Mouse (Mus musculus) brain, embryonic 14.5 days (tissue): ENCODE data around the gene Snx14.

Experiments
- CTCF ChIP-seq: fragments of 200-500 bp; IDR thresholded peaks from 2 replicates; pipeline ENCODE4 v1.5.1; 2012; ENCODE audit warnings: inconsistent platforms, mild to moderate bottlenecking, moderate library complexity, borderline replicate concordance; ENCODE audit not compliant: insufficient read depth, insufficient read length; ENCODE audit errors: extremely low read depth
- POLR2A ChIP-seq: fragments of 200-500 bp; IDR thresholded peaks from 2 replicates; pipeline ENCODE4 v1.6.1; 2012; ENCODE audit warnings: mild to moderate bottlenecking, inconsistent platforms, borderline replicate concordance; ENCODE audit not compliant: poor library complexity, insufficient read depth, insufficient read length, severe bottlenecking; ENCODE audit errors: extremely low read depth

DNA sequence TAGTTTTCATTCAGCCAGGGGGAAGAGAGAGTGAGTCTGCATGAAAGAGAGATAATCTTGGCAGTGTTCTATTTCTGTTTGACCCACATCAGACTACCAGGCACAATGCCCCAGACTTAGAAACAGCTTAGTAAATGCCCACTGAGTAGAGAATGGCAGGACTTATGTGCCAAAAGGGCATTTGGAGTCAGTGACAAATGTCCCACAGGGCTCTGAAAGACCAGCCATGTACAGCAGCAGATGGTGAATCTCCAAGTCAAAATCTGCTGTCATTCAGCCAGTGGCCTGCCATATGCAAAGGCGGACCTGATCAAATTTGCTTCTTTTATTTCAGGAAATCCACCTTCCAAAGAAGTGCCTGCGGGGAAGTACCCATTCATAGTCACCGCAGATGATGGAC is 75.7 kb downstream of the Snx14 start:
- TF ChIP-seq CTCF (no peak), POLR2A (no peak)
